Mouse (Mus musculus) MN1 (cell line): ENCODE results near the gene Ap3b2.

Experiments
- DNase-seq: peaks from one replicate; pipeline ENCODE4 v3.0.0-alpha.2; 2016; ENCODE audit warnings: low spot score

The Ap3b2 gene

GRCm38 (mm10) chr7:81493331-81494021, at the start of gene Ap3b2:
Ap3b2 (minus strand) TSS chr7:81493925.
- DNase-seq, result peak; percentile 81

GRCm38 (mm10) chr7:81542934-81543333, 49.2 kb upstream of the Ap3b2 start:
- DNase-seq, result no peak

GRCm38 (mm10) chr7:81541924-81542524, 48.3 kb upstream of the Ap3b2 start:
- no peak for DNase-seq

- DNase-seq, result no peak
Observed at GRCm38 (mm10) chr7:81540999-81541398, 47.3 kb upstream of the Ap3b2 start.

GRCm38 (mm10) chr7:81539565-81539964, 45.8 kb upstream of the Ap3b2 start:
- DNase-seq, result no peak

- peak; percentile 49 for DNase-seq
Observed at GRCm38 (mm10) chr7:81538070-81538675, 44.4 kb upstream of the Ap3b2 start.

GRCm38 (mm10) chr7:81536478-81536877, 42.8 kb upstream of the Ap3b2 start:
- DNase-seq, result no peak

GRCm38 (mm10) chr7:81531462-81531861, 37.7 kb upstream of the Ap3b2 start:
- no peak for DNase-seq

GRCm38 (mm10) chr7:81528918-81529317, 35.2 kb upstream of the Ap3b2 start:
- no peak for DNase-seq

- DNase-seq, result no peak
Observed at GRCm38 (mm10) chr7:81523663-81524017, 29.9 kb upstream of the Ap3b2 start.

GRCm38 (mm10) chr7:81523008-81523662, 29.4 kb upstream of the Ap3b2 start:
- DNase-seq, result peak; percentile 95

- no peak for DNase-seq
Observed at GRCm38 (mm10) chr7:81516154-81517030, 22.7 kb upstream of the Ap3b2 start.

- DNase-seq, result no peak
Observed at GRCm38 (mm10) chr7:81514906-81515590, 21.3 kb upstream of the Ap3b2 start.

- no peak for DNase-seq
Observed at GRCm38 (mm10) chr7:81501050-81501449, 7.3 kb upstream of the Ap3b2 start.

- no peak for DNase-seq
Observed at GRCm38 (mm10) chr7:81498181-81498580, 4.5 kb upstream of the Ap3b2 start, which contains the start of gene BC048679. BC048679 (minus strand) TSS chr7:81498281.

- no peak for DNase-seq
Observed at GRCm38 (mm10) chr7:81497171-81497570, 3.4 kb upstream of the Ap3b2 start.

- DNase-seq, result peak; percentile 14
Observed at GRCm38 (mm10) chr7:81492628-81493027, 1.1 kb downstream of the Ap3b2 start.

- DNase-seq, result peak; percentile 37
Observed at GRCm38 (mm10) chr7:81489649-81490048, 4.1 kb downstream of the Ap3b2 start.

- DNase-seq, result peak; percentile 61
Observed at GRCm38 (mm10) chr7:81480800-81481199, 12.9 kb downstream of the Ap3b2 start.

- DNase-seq, result peak; percentile 80
Observed at GRCm38 (mm10) chr7:81479531-81480090, 14.1 kb downstream of the Ap3b2 start.

- peak; percentile 43 for DNase-seq
Observed at GRCm38 (mm10) chr7:81478261-81478660, 15.5 kb downstream of the Ap3b2 start.
